Comparison of ENCODE assay signal across 10 mouse cellular contexts in genomic region chr7:132803962-132804361, GRCm38 (mm10). TPM values are rescaled to one million over a fixed set of nuclear protein-coding genes. Genes with fewer than 3 reads are reported as not detected.
DNase-seq lines count a peak whose midpoint lies in the region; ATAC-seq and TF ChIP-seq lines count a peak whose summit lies in the region.
"Had no signal": no experiment of that assay in that cellular context is flagged by ENCODE, and none has a peak within 500 bp of the region (broad histone marks: within the 10 kb centered on the region; RNA-seq: fewer than 3 reads in every experiment).

No protein-coding gene starts in this region.

- no peaks in the 10 kb centered on the region for H3K36me3 ChIP-seq in liver, embryonic 14.5 days (replicated peaks; ENCODE audit: control insufficient read depth, insufficient read depth, low read depth)
- H3K36me3 ChIP-seq in hindbrain, embryonic 16.5 days (ENCODE audit: control insufficient read depth, insufficient read depth, low read length) = no peaks in the 10 kb centered on the region
- H3K36me3 ChIP-seq in midbrain, embryonic 15.5 days (replicated peaks) = no peaks in the 10 kb centered on the region
- H3K36me3 ChIP-seq: embryonic facial prominence, embryonic 15.5 days; stomach, embryonic 15.5 days had no signal

- whole genome bisulfite sequencing in liver, embryonic 14.5 days (ENCODE audit: insufficient replicate concordance) = 38% methylated on average over 3 of the region's 3 CpGs
- 58% methylated on average over 3 of the region's 3 CpGs for WGBS in hindbrain, embryonic 16.5 days
- WGBS in midbrain, embryonic 15.5 days = 74% methylated on average over 3 of the region's 3 CpGs

- peak overlapping the region; percentile 15; the same call in 1 of the 2 replicates for H3K4me2 ChIP-seq in liver, embryonic 14.5 days (ENCODE audit: low read depth)
- H3K4me2 ChIP-seq in hindbrain, embryonic 16.5 days (ENCODE audit: low read length) = no peak overlapping the region
- H3K4me2 ChIP-seq in midbrain, embryonic 15.5 days = no peak overlapping the region
- H3K4me2 ChIP-seq: embryonic facial prominence, embryonic 15.5 days; stomach, embryonic 15.5 days had no signal

- DNase-seq in cerebellum, adult 9-10 months = peak; percentile 57
- no peak for DNase-seq in cerebellum, postnatal 36 days
- DNase-seq in 416B (ENCODE audit: low read depth) = peak; percentile 49
- DNase-seq in cerebellum, postnatal 25 days = peak; percentile 20 to 25
- peak in 1 of 3 experiments; percentile 44 for DNase-seq in liver, embryonic 14.5 days (ENCODE audit: low read depth in 3 of 3, low spot score in 3 of 3)

- H3K27ac ChIP-seq in liver, embryonic 14.5 days = peak overlapping the region; percentile 54
- H3K27ac ChIP-seq in hindbrain, embryonic 16.5 days (ENCODE audit: low read depth, low read length) = no peak overlapping the region
- no peak overlapping the region for H3K27ac ChIP-seq in midbrain, embryonic 15.5 days
- H3K27ac ChIP-seq: embryonic facial prominence, embryonic 15.5 days; stomach, embryonic 15.5 days had no signal

- TF ChIP-seq EP300 in liver, embryonic 14.5 days (IDR thresholded peaks at IDR 0.05; ENCODE audit: low read depth) = no peak

- no peak overlapping the region for H3K4me3 ChIP-seq in liver, embryonic 14.5 days (ENCODE audit: insufficient read depth in 1 of 2, low read depth in 2 of 2, low read length in 2 of 2)
- no peak overlapping the region for H3K4me3 ChIP-seq in hindbrain, embryonic 16.5 days (ENCODE audit: low read length)
- no peak overlapping the region for H3K4me3 ChIP-seq in midbrain, embryonic 15.5 days
- H3K4me3 ChIP-seq: embryonic facial prominence, embryonic 15.5 days; stomach, embryonic 15.5 days had no signal

- peak; percentile 42 for ATAC-seq in liver, embryonic 14.5 days (ENCODE audit: insufficient read depth)
- ATAC-seq in frontal cortex, adult (ENCODE audit: low TSS enrichment) = no peak
- ATAC-seq in hindbrain, embryonic 16.5 days = no peak
- ATAC-seq in midbrain, embryonic 15.5 days (replicated peaks) = no peak

- H3K9me3 ChIP-seq in liver, embryonic 14.5 days (ENCODE audit: control insufficient read depth, low read length) = no peaks in the 10 kb centered on the region
- no peaks in the 10 kb centered on the region for H3K9me3 ChIP-seq in hindbrain, embryonic 16.5 days (ENCODE audit: control insufficient read depth, low read length)
- no peaks in the 10 kb centered on the region for H3K9me3 ChIP-seq in midbrain, embryonic 15.5 days
- H3K9me3 ChIP-seq: embryonic facial prominence, embryonic 15.5 days; stomach, embryonic 15.5 days had no signal

- TF ChIP-seq CTCF in liver, embryonic 14.5 days (IDR thresholded peaks at IDR 0.05; ENCODE audit: low read depth) = no peak

- H3K27me3 ChIP-seq in liver, embryonic 14.5 days (ENCODE audit: control insufficient read depth, insufficient read depth, low read length) = no peaks in the 10 kb centered on the region
- no peaks in the 10 kb centered on the region for H3K27me3 ChIP-seq in hindbrain, embryonic 16.5 days (replicated peaks; ENCODE audit: control insufficient read depth, insufficient read depth, low read length)
- no peaks in the 10 kb centered on the region for H3K27me3 ChIP-seq in midbrain, embryonic 15.5 days (replicated peaks)
- H3K27me3 ChIP-seq: embryonic facial prominence, embryonic 15.5 days; stomach, embryonic 15.5 days had no signal

- H3K4me1 ChIP-seq in liver, embryonic 14.5 days (replicated peaks; ENCODE audit: control insufficient read depth in 2 of 2, insufficient read depth in 2 of 2, low read length in 1 of 2) = peaks cover 30 to 46% of the 10 kb centered on the region in 2 experiments
- H3K4me1 ChIP-seq in hindbrain, embryonic 16.5 days (ENCODE audit: control insufficient read depth, insufficient read depth, low read depth, low read length) = peaks cover 33% of the 10 kb centered on the region
- peaks cover 36% of the 10 kb centered on the region for H3K4me1 ChIP-seq in midbrain, embryonic 15.5 days

- 0 out of 2 replicates have a peak overlapping the region, but pooled peaks have one; percentile 27 for H3K9ac ChIP-seq in liver, embryonic 14.5 days (replicated peaks)
- H3K9ac ChIP-seq in hindbrain, embryonic 16.5 days (ENCODE audit: low read depth, low read length) = no peak overlapping the region
- H3K9ac ChIP-seq in midbrain, embryonic 15.5 days = no peak overlapping the region
- H3K9ac ChIP-seq: embryonic facial prominence, embryonic 15.5 days; stomach, embryonic 15.5 days had no signal

RNA-seq across cellular contexts. Expression of gene Fam53b, which starts 9.7 kb away (rescaled TPM):
- 12.9 and 14.7 TPM in 2 replicates for polyA plus RNA-seq in liver, embryonic 14.5 days (2012; rRNA removed)
- 20.0 and 22.2 TPM in 2 replicates for polyA plus RNA-seq in liver, embryonic 14.5 days (2014; fragmentation: Nextera tagmentation; extraction: Ambion mirVana)
- polyA plus RNA-seq in hindbrain, embryonic 16.5 days (2015; fragmentation: Nextera tagmentation; extraction: Ambion mirVana) = 14.7 and 16.3 TPM in 2 replicates
- 15.4 and 15.7 TPM in 2 replicates for polyA plus RNA-seq in midbrain, embryonic 15.5 days (2015; fragmentation: Nextera tagmentation; extraction: Ambion mirVana)

RNA-seq across cellular contexts. Expression of gene Eef1akmt2, which starts 48.5 kb away (rescaled TPM):
- polyA plus RNA-seq in liver, embryonic 14.5 days (2012; rRNA removed) = 5.1 and 13.1 TPM in 2 replicates
- 19.0 and 20.8 TPM in 2 replicates for polyA plus RNA-seq in liver, embryonic 14.5 days (2014; fragmentation: Nextera tagmentation; extraction: Ambion mirVana)
- 79.0 and 87.6 TPM in 2 replicates for polyA plus RNA-seq in hindbrain, embryonic 16.5 days (2015; fragmentation: Nextera tagmentation; extraction: Ambion mirVana)
- polyA plus RNA-seq in midbrain, embryonic 15.5 days (2015; fragmentation: Nextera tagmentation; extraction: Ambion mirVana) = 83.9 and 88.1 TPM in 2 replicates

RNA-seq across cellular contexts. Expression of gene Abraxas2, which starts 55.1 kb away (rescaled TPM):
- 5.0 and 7.4 TPM in 2 replicates for polyA plus RNA-seq in liver, embryonic 14.5 days (2012; rRNA removed)
- 10.7 and 11.7 TPM in 2 replicates for polyA plus RNA-seq in liver, embryonic 14.5 days (2014; fragmentation: Nextera tagmentation; extraction: Ambion mirVana)
- 34.0 and 35.7 TPM in 2 replicates for polyA plus RNA-seq in hindbrain, embryonic 16.5 days (2015; fragmentation: Nextera tagmentation; extraction: Ambion mirVana)
- polyA plus RNA-seq in midbrain, embryonic 15.5 days (2015; fragmentation: Nextera tagmentation; extraction: Ambion mirVana) = 36.1 and 38.7 TPM in 2 replicates

Comparison
In these comparisons a context has a peak if more than half of its experiments do, and no peak if none do; other contexts are left out.
1. DNase-seq: peak in cerebellum, adult 9-10 months (single experiment), 416B (single experiment) and cerebellum, postnatal 25 days (2 of 2); none in cerebellum, postnatal 36 days (0 of 2).